Mouse (Mus musculus) CH12F3 (cell line): ENCODE measurements around the gene Immp2l.
"Not testable (repeated sequence)": the region's sequence is repeated elsewhere in the genome, so short reads cannot be mapped to it uniquely, and the experiment has no call there.

Experiments used
- in situ Hi-C: fragments of 300-500 bp; cut with MboI; formaldehyde crosslinking; loops from 2 replicates; pipeline ENCODE4 v1.14.3; 2020; ENCODE audit warnings: low sequenced_read_pairs

The Immp2l gene

GRCm38 (mm10) chr12:41773961-41774360, 750.1 kb downstream of the Immp2l start:
- in situ Hi-C loops = no loop called here

- in situ Hi-C loops = no loop called here
Measured at GRCm38 (mm10) chr12:41774623-41775323, 750.9 kb downstream of the Immp2l start.

GRCm38 (mm10) chr12:41777762-41778161, 753.9 kb downstream of the Immp2l start:
- in situ Hi-C loops = not testable (repeated sequence)

GRCm38 (mm10) chr12:41793681-41794080, 769.8 kb downstream of the Immp2l start:
- in situ Hi-C loops = not testable (repeated sequence)

GRCm38 (mm10) chr12:41829517-41829916, 805.6 kb downstream of the Immp2l start:
- in situ Hi-C loops = no loop called here

- in situ Hi-C loops = no loop called here
Measured at GRCm38 (mm10) chr12:41831731-41832130, 807.8 kb downstream of the Immp2l start.

- in situ Hi-C loops = no loop called here
Measured at GRCm38 (mm10) chr12:41834646-41835045, 810.8 kb downstream of the Immp2l start.

GRCm38 (mm10) chr12:41838334-41838847, 814.5 kb downstream of the Immp2l start:
- in situ Hi-C loops = no loop called here

GRCm38 (mm10) chr12:41839241-41839640, 815.4 kb downstream of the Immp2l start:
- in situ Hi-C loops = no loop called here

GRCm38 (mm10) chr12:41842694-41843329, 818.9 kb downstream of the Immp2l start:
- in situ Hi-C loops = no loop called here

GRCm38 (mm10) chr12:41851896-41852470, 828.1 kb downstream of the Immp2l start:
- in situ Hi-C loops = no loop called here

- in situ Hi-C loops = not testable (repeated sequence)
Measured at GRCm38 (mm10) chr12:41859652-41860051, 835.8 kb downstream of the Immp2l start.

- in situ Hi-C loops = no loop called here
Measured at GRCm38 (mm10) chr12:41868317-41868716, 844.4 kb downstream of the Immp2l start.

- in situ Hi-C loops = no loop called here
Measured at GRCm38 (mm10) chr12:41874015-41874414, 850.1 kb downstream of the Immp2l start.

GRCm38 (mm10) chr12:41877292-41877959, 853.5 kb downstream of the Immp2l start:
- in situ Hi-C loops = loop anchor here (25.0 kb wide), 1 partner anchor 1040 kb away; no protein-coding TSS in a partner anchor

GRCm38 (mm10) chr12:41878493-41878892, 854.6 kb downstream of the Immp2l start:
- in situ Hi-C loops = loop anchor here (25.0 kb wide), 1 partner anchor 1041 kb away; no protein-coding TSS in a partner anchor

- in situ Hi-C loops = loop anchor here (25.0 kb wide), 1 partner anchor 1042 kb away; no protein-coding TSS in a partner anchor
Measured at GRCm38 (mm10) chr12:41878972-41879371, 855.1 kb downstream of the Immp2l start.

- in situ Hi-C loops = loop anchor here (25.0 kb wide), 1 partner anchor 1042 kb away; no protein-coding TSS in a partner anchor
Measured at GRCm38 (mm10) chr12:41879412-41879811, 855.5 kb downstream of the Immp2l start.

- in situ Hi-C loops = loop anchor here (25.0 kb wide), 1 partner anchor 1044 kb away; no protein-coding TSS in a partner anchor
Measured at GRCm38 (mm10) chr12:41880833-41881232, 856.9 kb downstream of the Immp2l start.

GRCm38 (mm10) chr12:41908011-41908410, 884.1 kb downstream of the Immp2l start:
- in situ Hi-C loops = no loop called here

GRCm38 (mm10) chr12:41911626-41912025, 887.7 kb downstream of the Immp2l start:
- in situ Hi-C loops = no loop called here
